Mouse (Mus musculus): ENCODE measurements around the gene Syt7.

Gene Syt7

DNA sequence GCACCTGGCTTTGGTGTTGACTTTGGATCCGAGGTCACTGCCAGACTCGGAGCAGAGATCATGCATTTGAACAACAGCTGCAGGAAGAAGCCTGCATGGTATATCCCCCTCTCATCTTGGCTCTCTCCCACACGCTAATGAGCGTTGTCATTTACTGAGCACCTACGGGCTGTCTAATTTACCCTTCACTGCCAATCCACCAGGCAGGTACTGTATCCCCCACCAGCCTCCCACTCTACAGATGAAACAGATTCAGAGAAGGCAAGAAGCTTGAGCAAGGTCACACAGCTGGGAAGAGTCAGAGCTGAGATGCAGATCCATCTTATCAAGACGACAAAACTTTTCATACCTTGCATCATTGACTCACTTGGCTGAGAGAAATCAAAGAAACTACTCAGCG, 72.7 kb downstream of the Syt7 start:
- DNase-seq: no peak

DNA sequence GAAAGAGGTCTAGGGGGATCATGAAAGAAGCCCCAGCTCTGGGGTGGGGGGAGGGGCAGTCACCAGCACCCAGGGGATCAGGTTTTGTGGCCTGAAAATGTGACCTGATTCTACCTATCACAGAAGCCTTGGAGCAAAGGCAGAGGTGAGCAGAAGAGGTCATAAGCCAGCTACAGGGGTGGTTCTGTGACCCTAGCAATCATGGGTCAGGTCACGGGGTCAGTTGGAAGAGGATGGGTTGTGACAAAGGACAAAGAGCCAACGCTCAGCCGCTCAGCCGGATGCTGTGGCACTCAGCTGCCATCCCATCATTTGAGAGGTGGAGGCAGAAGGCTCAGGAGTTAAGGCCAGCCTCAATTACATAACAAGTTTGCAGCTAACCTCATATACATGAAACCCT, 75.5 kb downstream of the Syt7 start:
- no peak for DNase-seq

DNA sequence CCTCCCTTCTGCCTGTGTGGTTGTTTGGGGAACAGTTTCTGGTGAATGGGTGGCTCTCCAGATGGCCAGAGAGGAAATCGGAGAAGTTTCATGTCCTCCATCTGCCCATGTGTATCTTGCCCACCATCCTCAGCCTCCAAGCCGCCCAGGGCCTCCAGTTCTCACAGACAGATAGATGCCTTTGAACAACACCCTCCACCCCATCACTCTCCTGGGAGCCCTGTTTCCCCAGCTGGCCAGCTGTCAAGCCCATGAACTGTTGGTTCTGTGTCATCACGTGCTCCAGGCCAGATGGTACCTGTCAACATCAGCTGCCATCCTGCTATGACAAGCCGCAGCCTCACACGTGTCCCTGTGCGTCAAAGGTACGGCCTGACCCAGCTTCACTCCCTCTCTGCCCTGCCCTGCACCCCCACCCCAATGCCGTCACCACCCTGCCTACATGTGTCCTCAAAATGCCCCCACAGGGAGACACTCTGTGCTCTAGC, 80.3 kb downstream of the Syt7 start:
- DNase-seq: no peak

DNA sequence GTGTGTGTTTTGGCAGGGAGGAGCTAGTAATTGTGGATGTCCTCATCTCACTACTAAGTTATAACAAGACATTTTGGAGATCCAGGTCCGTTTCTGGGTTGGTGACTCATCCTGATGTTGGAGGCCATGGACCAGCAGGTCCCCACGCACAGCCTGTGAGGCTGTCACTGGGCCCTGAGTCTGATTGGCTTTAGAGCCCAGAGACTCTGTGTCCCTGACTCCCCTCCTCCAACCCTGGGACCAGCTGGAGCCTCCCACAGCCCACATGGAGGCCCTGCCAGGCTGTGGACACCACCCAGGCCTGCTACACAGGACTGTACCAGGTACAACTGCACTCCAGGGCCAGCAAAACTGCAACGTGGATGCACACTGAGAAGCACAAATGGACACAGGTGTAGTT, 84.1 kb downstream of the Syt7 start:
- no peak for DNase-seq

DNA sequence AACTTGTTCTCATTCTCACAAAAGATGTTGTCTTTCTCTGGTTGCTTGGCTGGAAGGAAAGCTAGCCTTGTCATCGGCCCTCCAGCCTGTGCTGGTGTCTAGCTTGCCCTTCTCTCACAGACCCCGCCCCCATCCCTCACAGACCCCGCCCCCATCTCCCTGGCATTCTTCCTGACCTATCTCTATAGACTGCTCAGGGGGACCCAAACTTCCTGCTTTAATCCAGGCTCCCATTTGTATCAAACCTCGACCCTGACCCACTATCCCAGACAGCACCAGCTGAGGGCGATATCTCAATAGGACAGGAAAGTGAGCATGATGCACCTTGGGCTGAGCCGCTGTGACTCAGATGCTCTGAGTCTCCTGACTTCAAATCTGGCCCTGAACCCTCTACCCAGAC, 84.9 kb downstream of the Syt7 start:
- DNase-seq: no peak

DNA sequence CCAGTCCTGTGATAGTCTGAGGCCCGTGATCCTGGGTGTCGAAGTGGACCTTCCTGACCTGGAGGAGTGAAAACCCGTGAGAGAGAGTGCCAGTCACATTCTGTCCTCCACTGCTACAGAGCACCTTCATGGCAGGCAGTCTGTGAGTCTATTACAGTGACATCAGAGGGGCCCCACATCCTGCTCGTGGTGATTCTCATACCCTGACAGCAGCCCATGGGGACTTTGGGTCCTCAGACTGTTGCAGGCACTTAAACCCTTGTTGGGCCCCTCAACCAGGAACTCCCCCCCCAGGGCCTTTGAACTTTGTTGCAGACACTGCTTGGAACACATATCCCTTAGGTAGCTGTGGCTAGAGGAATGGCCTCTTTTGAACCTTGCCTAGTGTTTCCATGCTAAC, 90.7 kb downstream of the Syt7 start:
- DNase-seq: no peak

DNA sequence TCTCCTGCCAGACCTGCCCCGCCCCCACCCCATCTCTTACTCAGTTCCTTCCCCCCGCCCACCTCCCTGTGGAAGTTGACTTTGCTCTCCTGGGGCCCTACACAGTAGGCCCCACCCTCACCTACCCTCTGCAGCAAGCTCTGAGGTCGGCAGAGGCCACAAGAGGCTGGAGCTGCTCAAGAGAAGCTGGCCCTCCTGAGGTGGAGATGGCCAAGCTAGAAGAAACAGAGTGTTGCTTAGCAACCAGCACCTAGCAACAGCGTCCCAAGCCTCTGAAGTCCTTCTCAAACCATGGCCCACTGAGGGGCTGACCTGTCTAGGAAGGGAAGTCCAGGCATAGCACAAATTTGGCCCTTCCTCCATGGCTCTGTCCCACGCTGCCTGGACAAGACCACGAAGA, 93.8 kb downstream of the Syt7 start, which contains the start of gene Ppp1r32:
Ppp1r32 (minus strand) TSS at position 226 of the 400 bp plus-strand sequence.
- no peak for DNase-seq

DNA sequence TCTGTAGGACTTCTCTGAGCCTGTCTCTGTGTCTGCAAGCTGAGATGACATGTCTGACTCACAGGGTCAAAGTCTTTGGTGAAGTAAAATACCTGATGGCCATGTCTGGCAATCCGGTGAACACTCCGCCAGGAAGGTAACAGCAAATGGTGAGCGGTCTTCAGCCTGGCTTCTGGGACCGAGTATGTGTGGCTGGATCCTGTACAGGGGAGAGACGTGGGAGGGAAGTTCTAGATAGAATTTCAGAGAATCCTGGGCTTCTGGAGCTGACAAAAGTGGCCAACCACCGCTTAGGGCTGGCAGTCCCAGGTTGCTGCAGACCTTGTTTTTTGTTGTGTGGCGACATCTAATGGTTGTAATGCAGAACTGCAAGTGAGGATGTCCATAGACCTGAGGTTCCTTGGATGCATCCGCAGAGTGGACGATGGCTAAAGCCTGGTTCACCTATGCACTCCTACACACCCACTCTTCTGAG, 97.4 kb downstream of the Syt7 start:
- DNase-seq: peak; percentile 8 to 12

DNA sequence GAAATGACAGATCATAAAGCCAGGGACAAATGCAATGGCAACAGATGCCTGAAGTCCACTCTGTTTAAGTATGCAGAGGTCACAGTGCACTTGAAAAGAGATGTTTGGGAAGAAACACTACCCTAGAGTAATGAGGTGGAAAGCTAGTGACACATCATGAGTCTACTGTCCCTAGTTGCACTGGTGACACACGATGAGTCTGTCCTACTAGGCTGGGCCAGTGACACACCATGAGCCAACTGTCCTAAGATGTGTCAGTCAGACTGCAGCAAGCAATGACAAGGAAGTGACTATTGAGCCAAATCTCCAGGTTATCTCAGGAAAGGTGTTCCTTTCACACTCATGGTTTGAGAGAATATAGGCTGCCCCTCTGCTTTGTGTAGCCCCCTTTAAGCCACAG, 106.8 kb downstream of the Syt7 start:
- DNase-seq: no peak

DNA sequence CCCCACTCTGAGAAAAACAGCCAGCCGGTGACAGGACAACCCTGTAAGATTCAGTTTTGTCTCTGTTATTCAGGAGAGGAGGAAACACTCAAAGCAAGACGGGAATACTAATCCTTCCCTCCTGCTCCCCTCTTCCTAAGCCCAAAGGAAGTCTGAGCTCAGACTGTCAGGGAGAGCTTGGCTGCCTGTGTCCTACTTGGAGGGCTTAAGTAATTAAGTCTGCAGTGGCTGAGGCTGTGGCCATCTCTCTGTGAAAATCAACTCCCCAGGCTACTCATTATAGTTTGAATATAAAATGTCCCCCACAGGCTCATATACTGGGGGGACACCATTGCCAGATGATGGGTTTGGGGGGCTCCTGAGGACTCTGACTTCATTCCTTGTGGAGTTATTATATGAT, 108.1 kb downstream of the Syt7 start:
- DNase-seq: no peak

DNA sequence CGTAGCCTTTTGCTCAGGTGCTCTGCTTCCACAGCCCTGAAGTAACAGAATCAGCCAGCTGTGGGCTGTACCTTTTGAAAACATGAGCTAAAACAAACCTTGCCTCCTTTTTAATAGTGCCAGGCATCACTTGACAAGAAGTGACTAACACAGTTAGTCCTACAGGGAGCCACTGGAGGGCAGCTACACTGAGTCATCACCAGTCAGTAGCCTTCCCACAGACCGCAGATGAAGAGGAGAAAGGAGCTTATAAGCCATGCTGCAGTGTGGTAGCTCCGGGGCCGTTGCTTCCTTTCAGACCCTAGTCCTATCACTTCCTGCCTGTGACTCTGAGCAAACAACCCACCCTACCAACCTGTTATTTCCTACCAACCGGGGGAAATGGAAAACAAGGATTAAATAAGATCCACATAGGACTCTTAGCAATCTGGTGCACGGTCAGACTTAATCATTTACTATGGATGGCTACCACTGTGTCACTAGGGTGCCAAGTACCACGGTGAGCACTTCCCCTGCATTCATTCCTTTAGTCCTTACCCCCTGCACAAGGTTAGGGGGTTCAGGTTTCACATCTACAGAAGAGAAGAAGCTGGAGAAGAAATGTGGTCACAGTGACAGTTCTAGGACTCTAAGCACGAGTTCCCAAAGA, 108.7 kb downstream of the Syt7 start:
- no peak for DNase-seq

DNA sequence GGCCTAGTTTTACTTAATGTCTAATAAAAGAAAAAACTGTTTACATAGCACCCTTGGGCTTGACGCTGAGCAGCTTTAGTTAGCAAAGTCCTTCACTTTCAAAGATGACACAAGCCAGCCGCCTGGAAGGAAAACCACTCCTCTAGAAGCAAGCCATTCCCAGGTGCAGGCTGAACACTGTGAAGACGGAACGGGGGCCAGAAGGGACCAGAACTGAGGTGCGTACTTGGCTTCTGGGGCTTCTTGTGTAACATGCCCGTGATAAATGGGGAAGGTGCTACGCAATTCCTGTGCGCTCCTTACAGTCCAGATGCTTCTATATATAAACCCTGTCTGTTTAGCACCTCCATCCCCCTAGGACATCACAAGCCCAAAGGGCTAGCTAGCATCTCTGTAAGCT, 111.7 kb downstream of the Syt7 start:
- no peak for DNase-seq

DNA sequence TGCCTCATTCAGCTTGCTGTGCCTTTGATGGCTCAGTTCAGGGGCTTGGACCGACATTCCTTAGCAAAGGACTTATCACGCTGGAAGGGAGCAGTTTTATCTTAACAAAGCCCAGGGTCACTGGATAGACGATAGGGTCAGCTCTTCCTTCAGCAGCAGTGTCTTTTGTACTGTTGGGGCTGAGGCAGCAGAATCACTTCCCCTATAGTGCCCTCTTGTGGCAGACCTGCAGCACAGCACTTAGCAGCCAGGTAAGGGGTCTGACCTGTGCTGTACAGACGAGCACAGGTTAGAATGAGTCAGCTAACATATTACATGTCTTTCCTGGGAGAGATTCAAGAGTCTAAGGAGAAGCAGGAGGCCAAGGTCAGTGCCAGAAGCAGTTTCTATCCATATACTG, 113.7 kb downstream of the Syt7 start:
- DNase-seq: peak; percentile 23 to 33
